Mouse (Mus musculus) bone marrow, adult 2 months (tissue): ENCODE measurements around the gene Olfr412. TPM values are rescaled to one million over a fixed set of nuclear protein-coding genes. Genes with fewer than 3 reads are reported as not detected.

ENCODE experiments used
- H3K27ac ChIP-seq: fragments of 200-500 bp; 2 replicates; pipeline ENCODE4 v1.5.1; 2012; ENCODE audit warnings: low read depth, mild to moderate bottlenecking, control low read depth, inconsistent platforms, low read length; ENCODE audit not compliant: control insufficient read depth, poor library complexity, insufficient read depth
- H3K4me1 ChIP-seq: fragments of 200-500 bp; 2 replicates; pipeline ENCODE4 v1.6.1; 2011; ENCODE audit warnings: low read length; ENCODE audit not compliant: control insufficient read depth, insufficient read depth
- H3K4me3 ChIP-seq: fragments of 200-500 bp; replicated peaks from 2 replicates; pipeline ENCODE3; 2011; ENCODE audit warnings: mild to moderate bottlenecking, low read depth, low read length, control low read depth; ENCODE audit not compliant: control insufficient read depth
- CTCF ChIP-seq: fragments of 200-500 bp; IDR thresholded peaks from 2 replicates; pipeline ENCODE4 v1.5.1; 2011; ENCODE audit warnings: low read length, control low read depth; ENCODE audit not compliant: control insufficient read depth, insufficient read depth
- POLR2A ChIP-seq: fragments of 200-500 bp; IDR thresholded peaks from 2 replicates; pipeline ENCODE4 v1.6.1; 2011; ENCODE audit warnings: low read depth, mild to moderate bottlenecking, control low read depth, low read length, borderline replicate concordance; ENCODE audit not compliant: control insufficient read depth
- WGBS: fragments of 180-500 bp; shearing (Covaris S2); methylation state at CpG from one replicate; pipeline ENCODE4 v1.1.7; 2018; 5-methylcytosine and 5-hydroxymethylcytosine counted together
- polyA plus RNA-seq: library from polyadenylated mRNA; stranded (reverse); fragments of >200 nt; gene quantifications from 2 replicates; pipeline ENCODE4 v1.2.4, GENCODE M21; 2011; ENCODE audit warnings: low replicate concordance; ENCODE audit not compliant: missing spikeins, insufficient read depth, insufficient read length

Gene Olfr412
- polyA plus RNA-seq, 1 experiment: not detected

GRCm38 (mm10) chr11:74385674-74386073, 23.8 kb downstream of the Olfr412 start:
- Histone ChIP-seq H3K4me1 (no peaks in the 10 kb centered on the region), H3K4me3 (no peak overlapping the region), H3K27ac (no peak overlapping the region)
- TF ChIP-seq POLR2A (no peak), CTCF (no peak)
- WGBS: 85% methylated on average over 9 of the region's 9 CpGs

- 77% methylated on average over 5 of the region's 5 CpGs for WGBS
- no peak for TF ChIP-seq POLR2A
- no peak for TF ChIP-seq CTCF
- no peak overlapping the region for H3K4me3 ChIP-seq
- H3K27ac ChIP-seq: no peak overlapping the region
- H3K4me1 ChIP-seq: no peaks in the 10 kb centered on the region
These were observed 25.3 kb downstream of the Olfr412 start for GRCm38 (mm10) chr11:74387203-74387602.

- H3K27ac ChIP-seq: no peak overlapping the region
- H3K4me1 ChIP-seq: no peaks in the 10 kb centered on the region
- TF ChIP-seq CTCF (no peak), POLR2A (no peak)
- 61% methylated on average over 11 of the region's 11 CpGs for WGBS
- no peak overlapping the region for H3K4me3 ChIP-seq
These were observed 30.0 kb downstream of the Olfr412 start for GRCm38 (mm10) chr11:74391899-74392298.

- 86% methylated on average over 6 of the region's 6 CpGs for WGBS
- no peak for TF ChIP-seq POLR2A
- no peak for TF ChIP-seq CTCF
- Histone ChIP-seq H3K4me3 (no peak overlapping the region), H3K27ac (no peak overlapping the region), H3K4me1 (no peaks in the 10 kb centered on the region)
These were observed 31.0 kb downstream of the Olfr412 start for GRCm38 (mm10) chr11:74392903-74393302.

GRCm38 (mm10) chr11:74393489-74393888, 31.6 kb downstream of the Olfr412 start:
- TF ChIP-seq CTCF (no peak), POLR2A (no peak)
- no peak overlapping the region for H3K27ac ChIP-seq
- no peak overlapping the region for H3K4me3 ChIP-seq
- 94% methylated on average over 5 of the region's 5 CpGs for WGBS
- no peaks in the 10 kb centered on the region for H3K4me1 ChIP-seq

- Histone ChIP-seq H3K27ac (no peak overlapping the region), H3K4me1 (no peaks in the 10 kb centered on the region), H3K4me3 (no peak overlapping the region)
- TF ChIP-seq CTCF: no peak
- no peak for TF ChIP-seq POLR2A
- 82% methylated on average over 18 of the region's 18 CpGs for WGBS
These were observed 33.7 kb downstream of the Olfr412 start for GRCm38 (mm10) chr11:74395583-74395982.

- no peak overlapping the region for H3K4me3 ChIP-seq
- TF ChIP-seq POLR2A (no peak), CTCF (peak; percentile 29; the same call in 1 of the 2 replicates)
- H3K4me1 ChIP-seq: no peaks in the 10 kb centered on the region
- WGBS: 29% methylated on average over 2 of the region's 2 CpGs
- no peak overlapping the region for H3K27ac ChIP-seq
These were observed 40.3 kb downstream of the Olfr412 start for GRCm38 (mm10) chr11:74402126-74402525.

- Histone ChIP-seq H3K4me1 (no peaks in the 10 kb centered on the region), H3K27ac (no peak overlapping the region), H3K4me3 (no peak overlapping the region)
- no peak for TF ChIP-seq POLR2A
- no peak for TF ChIP-seq CTCF
- 64% methylated on average over 2 of the region's 2 CpGs for WGBS
These were observed 42.3 kb downstream of the Olfr412 start for GRCm38 (mm10) chr11:74404216-74404615.

GRCm38 (mm10) chr11:74405201-74405600, 43.3 kb downstream of the Olfr412 start:
- WGBS: 61% methylated on average over 7 of the region's 7 CpGs
- Histone ChIP-seq H3K27ac (no peak overlapping the region), H3K4me3 (no peak overlapping the region), H3K4me1 (no peaks in the 10 kb centered on the region)
- TF ChIP-seq CTCF (no peak), POLR2A (no peak)
